Mouse (Mus musculus): Measurements from ENCODE around the gene Gm10778. TPM values are rescaled to one million over a fixed set of nuclear protein-coding genes. Genes with fewer than 3 reads are reported as not detected.
"Not testable (repeated sequence)": the region's sequence is repeated elsewhere in the genome, so short reads cannot be mapped to it uniquely, and the experiment has no call there.

The Gm10778 gene
- polyA plus RNA-seq, 1 experiment from 2014 or later: 5.1 TPM

DNA sequence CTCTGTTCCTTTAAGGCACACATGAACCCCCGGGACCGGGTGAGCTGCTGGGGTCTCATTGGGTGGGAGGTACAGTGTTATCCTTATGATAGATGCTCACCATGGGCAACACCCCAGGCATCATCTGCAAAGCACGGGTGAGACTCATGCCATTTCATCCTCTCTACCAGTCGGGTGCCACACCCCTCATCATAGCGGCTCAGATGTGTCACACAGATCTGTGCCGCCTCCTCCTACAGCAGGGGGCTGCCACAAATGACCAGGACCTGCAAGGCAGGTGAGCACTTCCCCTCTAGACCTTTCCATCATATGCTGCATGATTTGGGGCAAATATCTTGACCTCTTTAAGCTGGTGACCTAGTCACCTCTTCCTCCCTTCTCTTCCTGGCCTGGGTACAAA lies 10.8 kb upstream of the Gm10778 start:
- ATAC-seq (replicated peaks; ENCODE audit: insufficient number of reproducible peaks, low FRiP score, low TSS enrichment, low read depth) (no peak), DNase-seq (ENCODE audit: low spot score) (no peak)
- Histone ChIP-seq H3K4me2 (ENCODE audit: low read depth, low read length) (no peak overlapping the region), H3K27ac (replicated peaks; ENCODE audit: low read depth, low read length) (no peak overlapping the region), H3K9me3 (replicated peaks; ENCODE audit: control insufficient read depth, low read length) (no peaks in the 10 kb centered on the region), H3K9ac (replicated peaks; ENCODE audit: low read length) (no peak overlapping the region), H3K27me3 (ENCODE audit: control insufficient read depth, insufficient read depth, low read length) (no peaks in the 10 kb centered on the region), H3K4me3 (ENCODE audit: low read depth, low read length) (no peak overlapping the region), H3K4me1 (ENCODE audit: control insufficient read depth, insufficient read depth, low read length) (peaks cover 5% of the 10 kb centered on the region), H3K36me3 (replicated peaks; ENCODE audit: control insufficient read depth, insufficient read depth, low read depth, low read length) (no peaks in the 10 kb centered on the region; the same call in 1 of the 2 replicates)
- WGBS: 75% methylated on average over 6 of the region's 6 CpGs

DNA sequence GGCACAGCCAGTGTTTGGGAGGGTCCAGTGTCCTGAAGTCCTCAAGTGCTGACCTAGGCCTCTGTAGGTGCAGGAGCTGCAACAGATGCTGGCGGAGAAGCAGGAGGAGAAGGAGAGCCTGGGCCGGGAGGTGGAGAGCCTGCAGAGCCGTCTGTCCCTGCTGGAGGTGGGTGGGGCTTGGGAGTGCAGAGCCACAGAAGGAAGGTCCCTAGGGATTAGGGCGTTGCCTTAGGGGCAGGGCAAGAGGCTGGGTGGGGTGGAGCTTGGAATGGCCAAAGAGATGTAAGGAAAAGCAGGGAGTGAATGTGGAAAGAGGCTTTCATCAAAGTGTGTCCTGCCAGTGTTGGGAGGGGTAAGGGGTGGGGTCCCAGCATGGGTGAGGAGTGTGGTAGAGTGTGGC lies 8.0 kb upstream of the Gm10778 start:
- H3K9me3 ChIP-seq (replicated peaks; ENCODE audit: control insufficient read depth, low read length); ATAC-seq (replicated peaks; ENCODE audit: insufficient number of reproducible peaks, low FRiP score, low TSS enrichment, low read depth); DNase-seq (ENCODE audit: low spot score); H3K27ac ChIP-seq (replicated peaks; ENCODE audit: low read depth, low read length); H3K4me2 ChIP-seq (ENCODE audit: low read depth, low read length); H3K27me3 ChIP-seq (ENCODE audit: control insufficient read depth, insufficient read depth, low read length); H3K36me3 ChIP-seq (replicated peaks; ENCODE audit: control insufficient read depth, insufficient read depth, low read depth, low read length); H3K4me3 ChIP-seq (ENCODE audit: low read depth, low read length); H3K9ac ChIP-seq (replicated peaks; ENCODE audit: low read length); H3K4me1 ChIP-seq (ENCODE audit: control insufficient read depth, insufficient read depth, low read length): not testable (repeated sequence)
- 45% methylated on average over 4 of the region's 4 CpGs for WGBS

DNA sequence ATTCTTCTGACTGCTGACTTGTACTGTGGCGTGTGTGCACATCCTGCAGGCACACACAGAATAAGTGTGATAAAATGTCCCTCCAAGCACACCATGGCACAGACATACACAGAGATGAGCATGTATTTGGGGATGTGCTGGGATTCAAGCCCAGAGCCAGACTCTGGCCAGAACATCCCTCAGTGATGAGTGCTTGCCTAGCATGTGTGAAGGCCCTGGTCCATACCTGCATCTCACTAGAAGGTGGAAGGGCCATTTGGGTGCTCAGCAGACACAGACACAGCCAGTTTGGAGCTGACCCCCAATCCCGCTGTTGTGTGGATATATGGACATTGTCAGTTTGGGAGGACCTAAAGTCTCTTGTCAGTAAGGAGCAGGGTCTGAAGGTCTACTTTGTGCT lies 7.3 kb upstream of the Gm10778 start:
- no peaks in the 10 kb centered on the region for H3K27me3 ChIP-seq (ENCODE audit: control insufficient read depth, insufficient read depth, low read length)
- no peak overlapping the region for H3K9ac ChIP-seq (replicated peaks; ENCODE audit: low read length)
- H3K27ac ChIP-seq (replicated peaks; ENCODE audit: low read depth, low read length): no peak overlapping the region
- no peak for ATAC-seq (replicated peaks; ENCODE audit: insufficient number of reproducible peaks, low FRiP score, low TSS enrichment, low read depth)
- H3K4me2 ChIP-seq (ENCODE audit: low read depth, low read length): no peak overlapping the region
- peaks cover 5% of the 10 kb centered on the region for H3K4me1 ChIP-seq (ENCODE audit: control insufficient read depth, insufficient read depth, low read length)
- WGBS: 87% methylated on average over 2 of the region's 2 CpGs
- no peak for DNase-seq (ENCODE audit: low spot score)
- H3K9me3 ChIP-seq (replicated peaks; ENCODE audit: control insufficient read depth, low read length): no peaks in the 10 kb centered on the region
- H3K36me3 ChIP-seq (replicated peaks; ENCODE audit: control insufficient read depth, insufficient read depth, low read depth, low read length): no peaks in the 10 kb centered on the region; the same call in 1 of the 2 replicates
- H3K4me3 ChIP-seq (ENCODE audit: low read depth, low read length): no peak overlapping the region

DNA sequence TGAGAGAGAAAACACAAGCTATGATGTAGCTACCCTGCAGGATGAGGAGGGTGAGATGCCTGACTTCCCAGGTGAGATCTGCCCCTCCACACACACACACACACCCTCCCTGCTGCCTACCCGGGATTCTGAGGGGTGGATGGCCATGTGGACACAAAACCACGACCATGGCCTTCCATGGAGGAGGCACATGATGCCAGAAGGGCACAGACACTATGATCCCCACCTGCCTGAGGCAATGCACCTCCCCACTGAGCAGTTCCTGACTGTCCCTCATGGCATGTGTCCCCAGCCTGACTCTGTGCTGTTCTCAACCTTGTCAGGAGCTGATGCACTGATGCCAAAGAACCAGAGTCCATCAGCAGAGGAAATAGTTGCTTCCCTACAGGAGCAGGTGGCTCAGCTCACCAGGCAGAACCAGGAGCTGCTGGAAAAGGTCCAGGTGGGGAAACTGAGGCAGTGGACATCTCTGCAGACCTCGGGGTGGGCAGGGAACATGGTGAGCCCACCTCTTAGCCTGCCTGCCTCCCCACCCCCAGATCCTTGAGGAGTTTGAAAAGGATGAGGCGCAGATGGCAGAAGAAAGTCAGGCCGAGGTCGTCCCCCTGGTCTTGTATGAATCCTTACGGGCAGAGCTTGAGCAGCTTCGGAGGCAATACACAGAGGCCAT lies 6.7 kb upstream of the Gm10778 start:
- H3K4me1 ChIP-seq (ENCODE audit: control insufficient read depth, insufficient read depth, low read length): peaks cover 5% of the 10 kb centered on the region
- H3K9me3 ChIP-seq (replicated peaks; ENCODE audit: control insufficient read depth, low read length): no peaks in the 10 kb centered on the region
- no peak overlapping the region for H3K27ac ChIP-seq (replicated peaks; ENCODE audit: low read depth, low read length)
- WGBS: 71% methylated on average over 8 of the region's 8 CpGs
- no peak overlapping the region; the same call in 1 of the 2 replicates for H3K9ac ChIP-seq (replicated peaks; ENCODE audit: low read length)
- no peaks in the 10 kb centered on the region for H3K27me3 ChIP-seq (ENCODE audit: control insufficient read depth, insufficient read depth, low read length)
- peak overlapping the region; percentile 92 for H3K4me2 ChIP-seq (ENCODE audit: low read depth, low read length)
- no peaks in the 10 kb centered on the region; the same call in 1 of the 2 replicates for H3K36me3 ChIP-seq (replicated peaks; ENCODE audit: control insufficient read depth, insufficient read depth, low read depth, low read length)
- DNase-seq (ENCODE audit: low spot score) (no peak), ATAC-seq (replicated peaks; ENCODE audit: insufficient number of reproducible peaks, low FRiP score, low TSS enrichment, low read depth) (no peak)
- H3K4me3 ChIP-seq (ENCODE audit: low read depth, low read length): no peak overlapping the region; the same call in 1 of the 2 replicates

DNA sequence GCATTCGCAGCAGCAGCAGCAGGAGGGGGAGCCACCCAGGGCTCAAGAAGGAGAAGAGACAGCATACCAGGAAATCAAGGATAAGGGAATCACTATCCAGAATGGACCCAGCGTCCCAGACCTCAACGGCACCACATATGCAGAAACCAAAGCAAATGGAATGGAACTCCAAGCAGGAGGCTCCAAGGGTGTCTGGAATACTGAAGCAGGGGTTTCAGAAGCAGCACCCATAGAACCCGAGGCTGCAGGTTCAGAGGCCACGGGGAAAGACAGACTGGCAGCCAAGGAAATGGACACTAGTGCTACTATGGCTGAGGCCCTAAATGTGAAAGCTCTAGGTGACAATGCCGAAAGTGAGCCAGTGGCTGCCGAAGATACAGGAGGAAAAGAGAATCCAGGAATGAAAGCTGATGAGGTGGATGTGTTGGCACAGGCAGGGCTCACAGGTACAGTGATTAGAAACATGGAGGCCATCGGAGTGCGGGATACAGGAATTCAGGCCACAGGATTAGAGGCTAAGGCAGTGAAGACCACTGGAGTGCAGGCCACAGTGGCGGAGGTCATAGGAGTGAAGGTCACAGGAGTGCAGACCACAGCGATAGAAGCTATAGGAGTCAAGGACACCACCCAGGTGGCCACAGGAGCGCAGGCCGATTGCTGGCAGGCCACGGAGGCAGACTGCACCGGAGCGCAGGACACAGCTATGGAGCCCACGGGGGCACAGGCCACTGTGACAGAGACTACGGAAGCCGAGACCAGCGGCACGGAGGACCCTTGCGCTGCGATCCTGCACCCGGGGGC lies 6.0 kb upstream of the Gm10778 start:
- Histone ChIP-seq H3K9me3 (replicated peaks; ENCODE audit: control insufficient read depth, low read length) (no peaks in the 10 kb centered on the region), H3K9ac (replicated peaks; ENCODE audit: low read length) (peak overlapping the region; percentile 94), H3K4me3 (ENCODE audit: low read depth, low read length) (peak overlapping the region; percentile 75), H3K4me1 (ENCODE audit: control insufficient read depth, insufficient read depth, low read length) (peaks cover 5% of the 10 kb centered on the region), H3K4me2 (ENCODE audit: low read depth, low read length) (peak overlapping the region; percentile 92), H3K27me3 (ENCODE audit: control insufficient read depth, insufficient read depth, low read length) (no peaks in the 10 kb centered on the region), H3K36me3 (replicated peaks; ENCODE audit: control insufficient read depth, insufficient read depth, low read depth, low read length) (no peaks in the 10 kb centered on the region; the same call in 1 of the 2 replicates), H3K27ac (replicated peaks; ENCODE audit: low read depth, low read length) (peak overlapping the region; percentile 93)
- 23% methylated on average over 24 of the region's 24 CpGs for WGBS
- DNase-seq (ENCODE audit: low spot score): no peak
- ATAC-seq (replicated peaks; ENCODE audit: insufficient number of reproducible peaks, low FRiP score, low TSS enrichment, low read depth): peak; percentile 60

DNA sequence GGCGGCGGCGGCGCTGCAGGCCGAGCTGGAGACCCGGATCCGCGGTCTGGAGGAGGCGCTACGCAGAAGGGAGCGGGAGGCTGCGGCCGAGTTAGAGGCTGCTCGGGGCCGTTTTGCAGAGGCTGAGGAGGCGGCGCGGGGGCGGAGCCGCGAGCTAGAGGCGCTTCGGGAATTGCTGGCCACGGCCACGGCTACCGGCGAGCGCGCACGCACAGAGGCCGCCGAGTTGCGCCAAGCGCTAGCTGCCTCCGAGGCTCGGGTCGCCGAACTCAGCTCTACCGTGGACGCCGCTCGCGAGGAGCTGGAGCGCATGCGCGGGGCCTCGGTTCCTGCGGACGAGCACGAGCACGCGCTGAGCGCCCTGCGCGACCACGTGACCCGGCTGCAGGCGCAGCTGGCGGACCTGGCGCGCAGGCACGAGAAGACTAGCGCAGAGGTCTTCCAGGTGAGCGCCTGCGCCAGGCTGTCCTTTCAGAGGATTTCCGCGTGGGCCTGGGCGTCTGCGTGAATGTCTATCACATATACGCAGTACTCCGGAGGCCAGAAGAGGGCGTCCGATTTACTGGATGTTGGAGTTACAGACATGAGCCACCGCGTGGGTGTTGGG lies 5.3 kb upstream of the Gm10778 start:
- H3K4me3 ChIP-seq (ENCODE audit: low read depth, low read length): peak overlapping the region; percentile 75
- H3K4me1 ChIP-seq (ENCODE audit: control insufficient read depth, insufficient read depth, low read length): peaks cover 5% of the 10 kb centered on the region
- peak overlapping the region; percentile 94 for H3K9ac ChIP-seq (replicated peaks; ENCODE audit: low read length)
- ATAC-seq (replicated peaks; ENCODE audit: insufficient number of reproducible peaks, low FRiP score, low TSS enrichment, low read depth) (peak; percentile 83), DNase-seq (ENCODE audit: low spot score) (peak; percentile 95)
- H3K27me3 ChIP-seq (ENCODE audit: control insufficient read depth, insufficient read depth, low read length): no peaks in the 10 kb centered on the region
- H3K27ac ChIP-seq (replicated peaks; ENCODE audit: low read depth, low read length): peak overlapping the region; percentile 93
- H3K36me3 ChIP-seq (replicated peaks; ENCODE audit: control insufficient read depth, insufficient read depth, low read depth, low read length): no peaks in the 10 kb centered on the region; the same call in 1 of the 2 replicates
- no peaks in the 10 kb centered on the region for H3K9me3 ChIP-seq (replicated peaks; ENCODE audit: control insufficient read depth, low read length)
- WGBS: under 1% methylated on average over 72 of the region's 75 CpGs
- peak overlapping the region; percentile 92 for H3K4me2 ChIP-seq (ENCODE audit: low read depth, low read length)

DNA sequence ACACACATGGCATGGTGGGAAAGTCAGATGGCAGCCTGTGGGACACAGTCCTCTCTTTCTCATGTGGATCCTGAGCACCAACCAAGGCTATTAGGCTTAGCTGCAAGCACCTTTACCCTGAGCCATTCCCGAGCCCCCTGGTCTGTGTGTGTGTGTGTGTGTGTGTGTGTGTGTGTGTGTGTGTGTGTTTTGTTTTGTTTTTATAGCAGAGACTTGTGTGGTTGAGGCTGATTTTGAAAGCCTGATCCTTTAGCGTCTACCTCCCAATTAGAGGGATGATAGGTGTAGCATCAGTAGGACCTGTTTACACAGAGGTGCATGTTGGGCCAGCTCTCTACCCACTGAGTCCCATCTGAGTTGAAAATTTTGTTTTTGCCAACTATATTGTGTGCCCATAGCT lies 4.7 kb upstream of the Gm10778 start:
- H3K4me1 ChIP-seq (ENCODE audit: control insufficient read depth, insufficient read depth, low read length): peaks cover 5% of the 10 kb centered on the region
- H3K36me3 ChIP-seq (replicated peaks; ENCODE audit: control insufficient read depth, insufficient read depth, low read depth, low read length): no peaks in the 10 kb centered on the region; the same call in 1 of the 2 replicates
- no peaks in the 10 kb centered on the region for H3K27me3 ChIP-seq (ENCODE audit: control insufficient read depth, insufficient read depth, low read length)
- peak overlapping the region; percentile 75 for H3K4me3 ChIP-seq (ENCODE audit: low read depth, low read length)
- DNase-seq (ENCODE audit: low spot score) (no peak), ATAC-seq (replicated peaks; ENCODE audit: insufficient number of reproducible peaks, low FRiP score, low TSS enrichment, low read depth) (peak; percentile 25; the same call in 1 of the 2 replicates)
- peak overlapping the region; percentile 94 for H3K9ac ChIP-seq (replicated peaks; ENCODE audit: low read length)
- peak overlapping the region; percentile 93; the same call in 1 of the 2 replicates for H3K27ac ChIP-seq (replicated peaks; ENCODE audit: low read depth, low read length)
- peak overlapping the region; percentile 92 for H3K4me2 ChIP-seq (ENCODE audit: low read depth, low read length)
- no peaks in the 10 kb centered on the region for H3K9me3 ChIP-seq (replicated peaks; ENCODE audit: control insufficient read depth, low read length)
- 51% methylated on average over 2 of the region's 2 CpGs for WGBS
